Comparison of ENCODE assay signal across 17 mouse cellular contexts in the genomic region with DNA sequence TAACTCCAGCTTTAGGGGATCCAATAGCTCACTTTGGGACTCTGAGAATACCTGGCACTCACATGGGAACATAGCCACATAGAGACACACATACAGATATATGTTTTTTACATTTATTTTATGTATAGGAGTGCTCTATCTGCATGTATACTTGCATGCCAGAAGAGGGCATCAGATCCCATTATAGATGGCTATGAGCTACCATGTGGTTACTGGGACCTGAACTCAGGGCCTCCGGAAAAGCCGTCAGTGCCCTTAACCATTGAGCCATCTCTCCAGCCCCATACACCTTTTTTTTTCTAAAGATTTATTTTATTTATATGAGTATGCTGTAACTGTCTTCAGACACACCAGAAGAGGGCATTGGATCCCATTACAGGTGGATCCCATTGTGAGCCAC. TPM values are rescaled to one million over a fixed set of nuclear protein-coding genes. Genes with fewer than 3 reads are reported as not detected.
"Had no signal": no experiment of that assay in that cellular context is flagged by ENCODE, and none has a peak within 500 bp of the region (broad histone marks: within the 10 kb centered on the region; RNA-seq: fewer than 3 reads in every experiment).

No protein-coding gene starts in this region.

- DNase-seq: kidney, adult 11 months; kidney, adult 9 months; kidney, postnatal 14 days; layer of hippocampus, adult 9-11 months; layer of hippocampus, postnatal 36 days; lung, adult 18-20 months; lung, postnatal 4 days; midbrain, embryonic 14.5 days; right cerebral cortex, postnatal 4 days; spleen, adult 18-20 months; thymus, postnatal 36 days had no signal

- H3K27ac ChIP-seq: limb, embryonic 13.5 days; liver, embryonic 12.5 days; midbrain, embryonic 10.5 days; neural tube, embryonic 15.5 days had no signal

- H3K4me2 ChIP-seq: limb, embryonic 13.5 days; liver, embryonic 12.5 days; neural tube, embryonic 15.5 days had no signal

- H3K4me1 ChIP-seq: limb, embryonic 13.5 days; liver, embryonic 12.5 days; midbrain, embryonic 10.5 days; neural tube, embryonic 15.5 days had no signal

- H3K27me3 ChIP-seq: limb, embryonic 13.5 days; liver, embryonic 12.5 days; neural tube, embryonic 15.5 days had no signal

- ATAC-seq: liver, embryonic 12.5 days had no signal

- H3K9me3 ChIP-seq: limb, embryonic 13.5 days; liver, embryonic 12.5 days; midbrain, embryonic 10.5 days; neural tube, embryonic 15.5 days had no signal

- H3K4me3 ChIP-seq: limb, embryonic 13.5 days; liver, embryonic 12.5 days; midbrain, embryonic 10.5 days; myocyte; neural tube, embryonic 15.5 days had no signal

- H3K9ac ChIP-seq: limb, embryonic 13.5 days; liver, embryonic 12.5 days; neural tube, embryonic 15.5 days had no signal

RNA-seq across cellular contexts. Expression of a gene that starts 40.8 kb away (rescaled TPM):
- total RNA-seq: left cerebral cortex, postnatal 36 days had no signal
